Mouse (Mus musculus): ENCODE data around the gene Tpo. TPM values are rescaled to one million over a fixed set of nuclear protein-coding genes. Genes with fewer than 3 reads are reported as not detected.
A peak's percentile ranks its signal among the peaks of the same experiment; 100 is the strongest.

Tpo gene
- total RNA-seq (2021) = under 1 TPM in 1 of 2 experiments, not detected in 1; 0.27 TPM

GRCm38 (mm10) chr12:30132524-30132923 lies at the start of gene Tpo:
Tpo (minus strand) TSS chr12:30132624.
- no peak for DNase-seq (ENCODE audit: extremely low spot score in 1 of 2, low spot score in 1 of 2)

GRCm38 (mm10) chr12:30181721-30182120 lies 49.3 kb upstream of the Tpo start:
- DNase-seq (ENCODE audit: extremely low spot score in 1 of 2, low spot score in 1 of 2) = no peak

DNA sequence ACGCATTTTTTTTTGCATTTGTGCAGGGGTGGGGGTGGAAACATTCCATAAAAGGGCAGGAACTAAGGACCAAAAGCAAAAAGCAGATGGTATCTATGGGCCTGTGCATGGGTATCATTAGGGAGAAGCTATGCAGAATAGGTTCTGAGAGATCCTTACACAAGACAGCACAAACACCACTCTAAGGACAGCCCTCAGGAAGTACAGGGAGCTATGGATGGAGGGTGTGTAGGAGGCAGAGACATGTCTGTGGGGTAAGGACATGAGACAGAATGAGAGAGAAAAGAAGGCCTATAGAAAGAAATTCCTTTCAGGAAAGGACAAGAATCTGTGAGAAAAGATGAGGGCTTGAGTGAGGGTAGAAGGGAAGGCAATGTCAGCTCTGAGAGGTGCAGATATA lies 47.2 kb upstream of the Tpo start:
- DNase-seq (ENCODE audit: extremely low spot score in 1 of 2, low spot score in 1 of 2) = no peak

- DNase-seq (ENCODE audit: extremely low spot score in 1 of 2, low spot score in 1 of 2) = no peak
These were observed 45.5 kb upstream of the Tpo start for GRCm38 (mm10) chr12:30177966-30178365.

- DNase-seq (ENCODE audit: extremely low spot score in 1 of 2, low spot score in 1 of 2) = no peak
These were observed 45.1 kb upstream of the Tpo start for GRCm38 (mm10) chr12:30177529-30177928.

DNA sequence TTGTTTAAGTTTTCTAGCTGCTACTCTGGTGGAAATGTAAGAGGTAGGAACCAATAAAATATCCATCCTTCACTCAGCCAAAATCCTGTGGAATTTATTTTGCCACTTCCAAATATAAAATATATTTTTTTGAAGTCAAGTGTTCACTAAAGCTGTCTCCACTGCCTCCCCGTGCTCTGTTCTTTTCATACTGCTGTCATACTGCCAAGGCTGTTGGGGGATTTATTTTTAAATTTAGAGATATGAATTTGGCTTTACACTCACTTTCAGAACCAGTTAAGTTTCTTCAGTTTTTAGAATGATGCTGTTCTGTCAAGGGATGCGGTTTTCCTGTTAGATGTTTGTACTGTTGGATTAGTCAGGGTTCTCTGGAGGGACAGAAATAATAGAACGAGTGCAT lies 36.1 kb upstream of the Tpo start:
- no peak for DNase-seq (ENCODE audit: extremely low spot score in 1 of 2, low spot score in 1 of 2)

GRCm38 (mm10) chr12:30164538-30164937 lies 32.1 kb upstream of the Tpo start:
- DNase-seq (ENCODE audit: extremely low spot score in 1 of 2, low spot score in 1 of 2) = no peak

DNA sequence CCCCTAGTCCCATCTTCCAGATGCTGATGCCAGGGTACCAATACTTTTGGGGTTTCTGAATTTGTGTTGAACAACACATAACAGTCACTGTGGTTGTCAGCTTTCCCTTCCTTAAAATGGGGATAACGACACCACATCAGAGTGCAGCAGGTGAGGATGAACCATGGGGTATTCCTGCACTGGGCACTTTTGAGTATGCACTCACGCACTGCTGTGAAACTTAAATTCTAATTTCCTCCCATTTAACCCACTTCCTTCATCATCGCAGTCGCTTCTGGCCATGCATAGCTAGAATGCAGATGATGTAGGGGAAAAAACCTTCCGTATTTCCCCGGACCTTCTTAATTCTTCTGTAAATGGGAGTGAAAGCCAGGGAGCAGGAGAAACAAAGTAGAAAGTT lies 31.6 kb upstream of the Tpo start:
- no peak for DNase-seq (ENCODE audit: extremely low spot score in 1 of 2, low spot score in 1 of 2)

DNA sequence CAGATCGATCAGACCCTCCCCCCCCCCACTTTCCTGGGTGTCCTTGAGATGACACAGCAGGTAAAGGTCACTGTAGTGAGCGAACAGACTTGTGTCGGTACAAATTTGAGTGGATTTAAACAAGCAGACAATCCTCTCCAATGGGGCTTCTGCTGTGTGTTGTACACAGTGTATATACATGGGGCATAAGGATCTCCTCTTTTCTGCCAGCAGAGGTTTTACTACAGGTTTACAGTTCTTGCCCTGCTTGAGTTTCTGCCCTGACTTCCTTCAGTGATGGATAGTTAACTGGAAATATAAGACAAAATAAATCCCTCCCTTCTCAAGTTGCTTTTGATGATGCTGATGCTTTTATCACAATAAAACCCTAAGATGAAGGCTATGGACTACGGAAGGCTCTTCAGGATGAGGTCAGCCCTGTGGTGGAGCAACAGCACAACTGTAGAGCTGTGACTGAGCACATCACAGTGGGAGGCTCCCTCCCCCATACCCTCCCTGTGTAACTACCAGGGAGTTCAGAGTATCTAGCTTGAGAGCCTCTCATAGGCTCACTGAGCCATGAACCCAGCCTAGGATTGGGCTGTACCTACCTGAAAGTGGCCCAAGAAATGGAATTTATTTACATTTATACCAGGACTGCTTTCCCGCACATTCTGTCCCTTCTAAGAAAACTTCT lies 29.4 kb upstream of the Tpo start:
- DNase-seq (ENCODE audit: extremely low spot score in 1 of 2, low spot score in 1 of 2) = no peak

DNA sequence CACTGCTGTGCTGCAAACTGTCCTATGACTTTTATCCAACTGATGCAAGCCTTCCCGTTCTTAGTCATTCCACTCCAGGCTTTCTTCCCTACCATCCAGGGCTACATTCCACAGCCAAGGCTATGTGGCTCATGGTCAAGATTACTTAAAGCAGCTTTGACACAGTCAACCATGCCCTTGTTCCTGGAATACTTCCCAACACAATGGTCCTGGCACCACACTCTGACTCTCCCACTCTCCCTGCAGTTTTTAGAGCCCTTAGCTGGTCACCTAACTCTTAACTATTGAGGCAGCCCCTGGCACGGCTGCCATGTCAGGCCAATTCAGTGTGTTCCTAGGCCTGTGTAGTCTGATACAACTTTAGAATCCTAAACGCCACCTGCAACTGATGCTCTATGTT lies 28.1 kb upstream of the Tpo start:
- DNase-seq (ENCODE audit: extremely low spot score in 1 of 2, low spot score in 1 of 2) = no peak

DNA sequence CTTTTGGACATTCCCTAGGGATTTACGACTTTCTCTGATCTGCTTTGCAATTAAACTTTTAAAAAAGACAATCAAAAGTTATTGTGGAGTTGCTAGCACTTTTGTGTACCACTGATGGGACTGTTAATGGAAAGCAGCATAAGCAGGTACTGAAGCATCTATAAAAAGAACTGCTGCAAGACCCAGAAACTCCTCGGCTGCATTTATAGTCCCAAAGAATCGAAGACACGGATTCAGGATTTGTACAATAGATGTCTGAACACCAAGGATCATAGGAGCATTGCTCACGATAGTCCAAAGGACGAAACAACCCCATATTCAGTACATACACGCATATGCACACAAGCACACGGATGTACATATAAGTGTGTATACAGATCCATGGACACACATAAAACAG lies 27.4 kb upstream of the Tpo start:
- no peak for DNase-seq (ENCODE audit: extremely low spot score in 1 of 2, low spot score in 1 of 2)

DNA sequence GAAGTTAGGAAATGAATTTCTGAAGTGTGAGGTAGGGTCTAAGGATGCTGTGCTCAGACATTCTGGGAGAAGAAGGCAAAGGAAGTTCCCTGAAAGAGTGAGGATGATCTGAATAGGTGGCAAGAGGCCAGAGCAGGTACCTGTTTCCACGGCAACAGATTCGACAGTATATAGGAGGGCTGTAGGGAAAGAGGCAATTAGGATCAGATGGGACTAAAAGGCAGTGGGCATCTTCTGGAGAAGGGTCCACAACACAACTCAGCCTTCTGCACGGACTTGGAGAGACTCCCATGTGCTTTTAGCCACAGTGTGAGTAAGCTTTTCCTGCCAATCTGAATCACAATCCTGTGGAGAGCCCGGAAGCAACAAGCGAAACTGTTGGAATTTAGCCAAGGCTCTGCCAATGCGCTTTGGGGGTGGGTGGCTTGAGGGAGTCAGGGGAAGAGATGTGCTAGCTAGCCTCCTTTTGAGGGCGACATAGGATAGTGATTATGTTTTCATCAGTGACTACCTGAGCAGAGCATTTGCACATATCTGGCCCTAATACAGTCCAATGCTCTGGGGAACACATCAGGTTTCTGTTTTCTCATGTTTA lies 21.8 kb upstream of the Tpo start:
- no peak for DNase-seq (ENCODE audit: extremely low spot score in 1 of 2, low spot score in 1 of 2)

DNA sequence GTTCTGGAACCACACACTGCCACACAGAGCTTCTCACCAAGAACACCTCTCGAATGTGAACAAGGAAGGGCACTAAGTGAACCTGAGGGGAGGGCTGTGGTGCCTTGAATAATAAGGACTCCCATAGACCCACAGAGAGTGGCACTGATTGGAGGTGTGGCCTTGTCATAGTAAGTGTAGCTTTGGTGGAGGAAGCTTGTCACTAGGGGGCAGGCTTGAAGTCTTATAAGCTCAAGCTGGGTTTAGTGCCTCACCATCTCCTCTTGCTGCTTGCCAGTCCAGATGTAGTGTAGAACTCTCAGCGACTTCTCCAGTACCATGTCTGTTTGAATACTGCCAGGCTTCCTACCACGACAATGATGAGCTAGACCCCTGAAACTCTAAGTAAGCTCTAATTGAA lies 9.7 kb upstream of the Tpo start:
- DNase-seq (ENCODE audit: extremely low spot score in 1 of 2, low spot score in 1 of 2) = peak in 1 of 2 experiments; percentile 48

GRCm38 (mm10) chr12:30129411-30129716 lies 3.1 kb downstream of the Tpo start:
- DNase-seq (ENCODE audit: extremely low spot score in 1 of 2, low spot score in 1 of 2) = no peak

DNA sequence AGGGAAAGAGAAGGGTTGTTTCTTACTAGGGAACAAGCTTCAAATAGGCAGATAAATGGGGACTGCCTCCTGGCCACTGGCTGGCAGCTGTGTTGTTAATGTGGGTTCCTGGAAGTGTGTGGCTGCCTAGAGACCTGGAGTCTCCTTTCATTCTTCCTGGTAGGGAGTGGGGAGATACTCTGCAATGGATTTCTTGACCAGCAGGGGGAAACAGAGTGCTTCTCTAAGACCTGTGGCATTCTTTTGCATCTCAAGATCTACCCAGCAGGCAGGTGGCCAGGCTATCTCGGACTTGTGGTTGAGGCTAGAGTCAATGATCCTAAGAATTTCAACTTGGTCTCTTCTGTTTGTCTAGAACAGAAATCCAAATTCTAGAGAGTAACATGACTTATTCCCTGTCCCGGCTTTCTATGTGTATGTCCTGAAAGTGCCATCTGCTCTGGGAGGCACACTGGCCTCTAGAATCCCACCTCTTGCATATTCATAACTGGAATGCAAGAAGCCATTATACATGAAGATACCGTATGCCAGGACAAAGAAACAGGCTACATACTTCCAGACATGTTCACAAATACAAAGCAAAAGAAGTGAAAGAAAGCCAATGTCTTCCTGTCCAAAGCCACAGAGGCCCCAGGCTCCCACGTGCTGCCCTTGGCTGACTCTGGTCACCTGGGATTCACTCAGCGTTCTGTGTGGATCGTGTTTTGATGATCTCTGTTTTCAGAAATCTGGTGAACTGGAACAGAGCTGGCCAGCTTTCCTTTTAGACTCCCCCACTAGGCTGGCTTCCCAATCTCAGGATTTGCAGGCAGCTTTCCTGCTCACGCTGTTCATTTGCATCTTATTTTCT lies 3.6 kb downstream of the Tpo start:
- peak; percentile 57 to 75 for DNase-seq (ENCODE audit: extremely low spot score in 1 of 2, low spot score in 1 of 2)

DNA sequence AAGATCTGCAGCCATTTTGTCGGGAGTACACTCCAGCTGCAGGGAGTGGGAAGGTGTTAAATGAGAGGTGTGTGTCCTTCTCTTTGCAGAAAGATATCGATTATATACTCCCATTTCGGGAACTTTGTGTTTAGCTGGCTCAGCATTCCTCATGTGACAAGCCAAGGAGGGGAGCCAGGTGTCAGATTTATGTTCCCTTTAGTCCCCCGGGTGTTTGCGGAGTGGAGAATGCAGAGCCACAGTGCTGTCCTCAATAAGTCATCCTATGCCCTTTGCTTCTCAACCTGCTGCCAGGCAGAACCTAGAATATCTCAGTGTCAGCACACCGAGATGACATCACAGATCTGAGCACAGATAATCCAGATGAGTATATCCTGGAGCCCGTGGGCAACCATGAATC lies 10.1 kb downstream of the Tpo start:
- no peak for DNase-seq (ENCODE audit: extremely low spot score in 1 of 2, low spot score in 1 of 2)

DNA sequence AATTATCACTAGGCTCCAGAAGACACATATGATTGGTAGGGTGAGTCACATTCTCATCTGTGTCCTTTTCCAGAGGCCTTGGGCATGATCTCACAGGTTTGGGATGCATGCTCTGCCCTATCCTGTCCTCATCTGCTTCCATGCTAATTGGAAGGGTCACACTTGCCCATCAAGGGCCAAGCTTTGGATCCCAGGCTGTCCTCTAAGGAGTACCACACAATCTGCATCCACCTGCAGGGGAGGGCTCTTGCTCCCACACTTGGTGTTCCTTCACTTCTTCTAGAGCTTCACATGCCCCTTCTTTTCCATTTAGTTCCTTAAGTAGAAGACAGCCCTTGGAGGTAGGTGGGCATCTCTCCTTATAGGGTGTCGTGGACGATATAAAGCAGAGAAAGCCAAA lies 20.2 kb downstream of the Tpo start:
- no peak for DNase-seq (ENCODE audit: extremely low spot score in 1 of 2, low spot score in 1 of 2)

- DNase-seq (ENCODE audit: extremely low spot score in 1 of 2, low spot score in 1 of 2) = no peak
These were observed 22.5 kb downstream of the Tpo start for GRCm38 (mm10) chr12:30109646-30110605.

GRCm38 (mm10) chr12:30102891-30103565 lies 29.4 kb downstream of the Tpo start:
- DNase-seq (ENCODE audit: extremely low spot score in 1 of 2, low spot score in 1 of 2) = no peak

DNA sequence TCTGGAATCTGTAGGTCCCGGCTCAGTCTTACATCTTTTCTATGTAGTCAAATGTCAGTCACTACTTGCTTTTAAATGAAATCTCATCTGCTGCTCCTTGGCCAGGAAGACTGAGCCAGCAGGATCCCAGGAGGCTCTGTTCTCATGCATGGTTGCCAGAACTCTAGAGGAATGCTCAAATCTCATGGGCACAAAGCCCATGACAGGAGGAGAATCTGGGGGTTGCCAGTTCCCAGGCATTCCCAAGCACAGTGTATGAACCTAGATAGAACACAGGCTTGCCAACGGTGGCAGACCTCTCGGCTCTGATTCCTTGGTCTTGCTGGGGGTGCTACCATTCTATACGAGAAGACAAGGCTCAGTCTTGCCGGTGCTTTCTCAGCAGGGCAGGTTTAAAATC lies 40.3 kb downstream of the Tpo start:
- DNase-seq (ENCODE audit: extremely low spot score in 1 of 2, low spot score in 1 of 2) = no peak

Measured in layer of hippocampus, postnatal 25 days (tissue).